Comparison of ENCODE assay signal across 9 mouse cellular contexts in genomic region chr16:4717866-4718265, GRCm38 (mm10). TPM values are rescaled to one million over a fixed set of nuclear protein-coding genes. Genes with fewer than 3 reads are reported as not detected.
A peak's percentile ranks its signal among the peaks of the same experiment; 100 is the strongest.
DNase-seq lines count a peak whose midpoint lies in the region; ATAC-seq lines count a peak whose summit lies in the region.
"Had no signal": no experiment of that assay in that cellular context is flagged by ENCODE, and none has a peak within 500 bp of the region (broad histone marks: within the 10 kb centered on the region; RNA-seq: fewer than 3 reads in every experiment).

No protein-coding gene starts in this region.

- peak overlapping the region; percentile 60 for H3K4me3 ChIP-seq in lung, embryonic 15.5 days
- peak overlapping the region; percentile 68 for H3K4me3 ChIP-seq in forebrain, embryonic 12.5 days (replicated peaks)
- H3K4me3 ChIP-seq in limb, embryonic 13.5 days, result peak overlapping the region; percentile 69

- 54% methylated on average over 3 of the region's 3 CpGs for WGBS in lung, embryonic 15.5 days
- 66% methylated on average over 3 of the region's 3 CpGs for WGBS in forebrain, embryonic 12.5 days
- WGBS in limb, embryonic 13.5 days, result 51% methylated on average over 3 of the region's 3 CpGs

- H3K27me3 ChIP-seq in lung, embryonic 15.5 days, result no peaks in the 10 kb centered on the region
- no peaks in the 10 kb centered on the region for H3K27me3 ChIP-seq in forebrain, embryonic 12.5 days
- H3K27me3 ChIP-seq in limb, embryonic 13.5 days, result no peaks in the 10 kb centered on the region
- H3K27me3 ChIP-seq in splenic B cell, adult 2 months (ENCODE audit: control insufficient read depth, insufficient read depth, low read length, poor library complexity, severe bottlenecking), result no peaks in the 10 kb centered on the region

- H3K9ac ChIP-seq in lung, embryonic 15.5 days, result no peak overlapping the region
- H3K9ac ChIP-seq in forebrain, embryonic 12.5 days, result peak overlapping the region; percentile 76
- H3K9ac ChIP-seq in limb, embryonic 13.5 days, result peak overlapping the region; percentile 79

- no peak for DNase-seq in lung, adult 18-20 months
- peak; percentile 51 for DNase-seq in splenic B cell, adult 2 months (ENCODE audit: low read depth, low spot score)
- DNase-seq in left cerebral cortex, postnatal 14 days (ENCODE audit: low spot score in 2 of 2), result no peak
- DNase-seq in right cerebral cortex, adult 18-20 months, result no peak
- DNase-seq: thymus, postnatal 4 days had no signal

- H3K27ac ChIP-seq in lung, embryonic 15.5 days, result no peak overlapping the region
- no peak overlapping the region for H3K27ac ChIP-seq in forebrain, embryonic 12.5 days
- no peak overlapping the region for H3K27ac ChIP-seq in limb, embryonic 13.5 days

- no peaks in the 10 kb centered on the region for H3K9me3 ChIP-seq in lung, embryonic 15.5 days
- H3K9me3 ChIP-seq in forebrain, embryonic 12.5 days, result no peaks in the 10 kb centered on the region
- no peaks in the 10 kb centered on the region for H3K9me3 ChIP-seq in limb, embryonic 13.5 days

- ATAC-seq in lung, embryonic 15.5 days (ENCODE audit: borderline replicate concordance, extremely low read depth, low FRiP score, low TSS enrichment), result no peak
- no peak for ATAC-seq in forebrain, embryonic 12.5 days (ENCODE audit: low FRiP score)
- no peak for ATAC-seq in limb, embryonic 13.5 days (ENCODE audit: low FRiP score, low read depth)
- ATAC-seq in cerebellum, adult (ENCODE audit: insufficient number of reproducible peaks, low FRiP score, low TSS enrichment), result no peak

- H3K36me3 ChIP-seq in lung, embryonic 15.5 days, result peaks cover 21% of the 10 kb centered on the region
- H3K36me3 ChIP-seq in forebrain, embryonic 12.5 days (replicated peaks), result peaks cover 36% of the 10 kb centered on the region
- peaks cover 37% of the 10 kb centered on the region for H3K36me3 ChIP-seq in limb, embryonic 13.5 days
- no peaks in the 10 kb centered on the region for H3K36me3 ChIP-seq in splenic B cell, adult 2 months (ENCODE audit: control insufficient read depth, insufficient read depth, low read length, poor library complexity, severe bottlenecking)

- peak overlapping the region; percentile 79 for H3K4me2 ChIP-seq in lung, embryonic 15.5 days
- peak overlapping the region; percentile 64 for H3K4me2 ChIP-seq in forebrain, embryonic 12.5 days
- H3K4me2 ChIP-seq in limb, embryonic 13.5 days (replicated peaks), result peak overlapping the region; percentile 66

- H3K4me1 ChIP-seq in lung, embryonic 15.5 days, result peaks cover 10% of the 10 kb centered on the region
- H3K4me1 ChIP-seq in forebrain, embryonic 12.5 days, result peaks cover 10% of the 10 kb centered on the region
- peaks cover 12% of the 10 kb centered on the region for H3K4me1 ChIP-seq in limb, embryonic 13.5 days

- intact Hi-C loops in left cerebral cortex, postnatal 14 days (cut with DNase I), result no loop called here

RNA-seq across cellular contexts. Expression of gene Nmral1, which starts 1.3 kb away (rescaled TPM):
- 78.7 and 81.2 TPM in 2 replicates for polyA plus RNA-seq in lung, embryonic 15.5 days (2015; fragmentation: Nextera tagmentation; extraction: Ambion mirVana)
- 167 and 170 TPM in 2 replicates for polyA plus RNA-seq in forebrain, embryonic 12.5 days (2016; fragmentation: Nextera tagmentation; extraction: Ambion mirVana)
- 113 and 118 TPM in 2 replicates for polyA plus RNA-seq in limb, embryonic 13.5 days (2015; fragmentation: Nextera tagmentation; extraction: Ambion mirVana)
- total RNA-seq in left cerebral cortex, postnatal 14 days (2021), result 1 to 10 TPM; 8.3 to 10.0 TPM

RNA-seq across cellular contexts. Expression of gene Hmox2, which starts 8.3 kb away (rescaled TPM):
- polyA plus RNA-seq in lung, embryonic 15.5 days (2015; fragmentation: Nextera tagmentation; extraction: Ambion mirVana), result 106 and 113 TPM in 2 replicates
- 70.7 and 73.5 TPM in 2 replicates for polyA plus RNA-seq in forebrain, embryonic 12.5 days (2016; fragmentation: Nextera tagmentation; extraction: Ambion mirVana)
- 112 and 116 TPM in 2 replicates for polyA plus RNA-seq in limb, embryonic 13.5 days (2015; fragmentation: Nextera tagmentation; extraction: Ambion mirVana)
- 10 to 100 TPM; 73.2 to 76.1 TPM for total RNA-seq in left cerebral cortex, postnatal 14 days (2021)

RNA-seq across cellular contexts. Expression of gene Coro7, which starts 38.3 kb away (rescaled TPM):
- polyA plus RNA-seq in lung, embryonic 15.5 days (2015; fragmentation: Nextera tagmentation; extraction: Ambion mirVana), result 13.4 and 15.2 TPM in 2 replicates
- polyA plus RNA-seq in forebrain, embryonic 12.5 days (2016; fragmentation: Nextera tagmentation; extraction: Ambion mirVana), result 13.5 and 18.5 TPM in 2 replicates
- polyA plus RNA-seq in limb, embryonic 13.5 days (2015; fragmentation: Nextera tagmentation; extraction: Ambion mirVana), result 19.6 and 20.8 TPM in 2 replicates
- total RNA-seq in left cerebral cortex, postnatal 14 days (2021), result 10 to 100 TPM; 81.1 to 93.9 TPM
